Mouse (Mus musculus): ENCODE measurements around the gene Sc5d. TPM values are rescaled to one million over a fixed set of nuclear protein-coding genes. Genes with fewer than 3 reads are reported as not detected.

Gene Sc5d
- polyA plus RNA-seq (2015; fragmentation: Nextera tagmentation; extraction: Ambion mirVana), result 54.7 and 58.3 TPM in 2 replicates

DNA sequence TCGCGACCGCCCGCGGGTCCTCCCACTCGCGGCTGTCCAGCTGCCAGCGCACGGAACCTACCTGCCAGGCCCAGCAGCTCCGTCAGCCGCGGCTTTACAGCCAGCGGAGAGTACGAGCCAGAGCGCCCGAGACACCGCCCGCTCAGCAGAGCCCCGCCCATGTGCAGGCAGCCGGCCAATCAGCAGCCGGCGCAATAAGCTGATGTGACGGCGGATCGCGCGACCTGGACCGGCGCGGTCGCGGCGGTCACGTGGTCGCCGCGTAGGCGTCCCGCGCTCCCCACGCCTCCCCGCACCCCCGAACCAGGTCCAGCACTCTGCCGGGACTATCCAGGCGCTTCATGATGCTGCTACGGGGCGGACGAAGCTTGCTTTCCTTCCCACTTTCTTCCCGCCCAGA is at the start of gene Sc5d:
Sc5d (minus strand) TSS at position 112 of the 400 bp plus-strand sequence.
- DNase-seq (ENCODE audit: low spot score), result peak; percentile 91

DNA sequence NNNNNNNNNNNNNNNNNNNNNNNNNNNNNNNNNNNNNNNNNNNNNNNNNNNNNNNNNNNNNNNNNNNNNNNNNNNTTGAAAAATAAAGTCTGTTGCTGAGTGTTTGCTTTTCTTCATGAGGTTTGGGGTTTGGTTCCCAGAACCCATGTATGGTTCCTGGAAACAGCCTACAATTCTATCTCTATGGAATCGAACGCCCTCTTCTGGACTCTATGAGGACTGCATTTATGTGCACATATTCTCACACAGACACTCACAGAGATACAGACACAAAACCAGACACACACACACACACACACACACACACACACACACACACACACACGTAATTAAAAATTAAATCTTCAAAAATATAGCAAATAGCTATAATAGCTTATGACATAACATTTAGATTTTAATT is 47.3 kb upstream of the Sc5d start:
- DNase-seq (ENCODE audit: low spot score), result no peak

DNA sequence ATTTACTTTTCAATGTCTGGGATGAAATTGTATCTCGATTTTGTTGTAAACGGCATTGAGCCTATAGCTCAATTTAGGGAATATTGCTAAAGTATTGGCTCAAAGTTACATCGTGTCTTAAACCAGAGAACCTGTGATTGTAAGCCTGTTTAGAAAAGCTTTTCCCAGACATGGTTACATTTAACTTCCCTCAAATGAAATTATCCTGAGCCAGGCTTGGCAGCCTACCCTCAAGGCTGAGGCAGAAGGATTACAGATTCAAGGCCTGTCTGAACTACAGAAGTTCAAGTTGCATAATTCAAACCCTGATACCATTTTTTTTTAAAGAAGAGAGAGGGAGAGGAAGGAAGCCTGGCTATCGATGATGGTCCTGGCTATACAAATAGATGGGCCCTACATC is 39.8 kb upstream of the Sc5d start:
- DNase-seq (ENCODE audit: low spot score), result no peak

DNA sequence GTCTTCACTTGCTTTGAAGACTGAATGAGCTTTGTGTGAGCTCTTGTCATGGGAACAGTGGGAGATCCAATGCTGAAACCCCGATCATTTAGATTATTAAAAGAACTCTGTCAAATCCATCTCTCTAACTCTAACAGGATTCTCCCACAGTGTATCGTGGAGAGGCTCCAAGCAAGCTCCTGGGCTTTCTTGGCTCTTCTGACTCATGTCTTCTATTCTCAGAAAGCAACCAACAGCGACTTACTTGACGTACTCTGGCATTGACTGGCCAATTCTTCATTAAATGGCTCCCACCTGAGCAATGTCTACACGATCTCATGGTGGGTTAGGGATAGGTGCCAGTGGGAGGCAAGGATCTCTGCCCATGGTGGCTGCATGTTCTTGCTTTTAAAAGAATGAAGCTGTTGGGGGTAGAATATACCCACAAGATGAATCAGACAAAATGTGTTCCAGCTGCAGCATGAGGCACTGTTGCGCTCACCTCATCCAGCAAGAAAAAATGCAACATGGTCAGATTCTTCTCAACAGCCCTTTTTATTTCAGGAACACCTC is 37.1 kb upstream of the Sc5d start:
- DNase-seq (ENCODE audit: low spot score), result no peak

DNA sequence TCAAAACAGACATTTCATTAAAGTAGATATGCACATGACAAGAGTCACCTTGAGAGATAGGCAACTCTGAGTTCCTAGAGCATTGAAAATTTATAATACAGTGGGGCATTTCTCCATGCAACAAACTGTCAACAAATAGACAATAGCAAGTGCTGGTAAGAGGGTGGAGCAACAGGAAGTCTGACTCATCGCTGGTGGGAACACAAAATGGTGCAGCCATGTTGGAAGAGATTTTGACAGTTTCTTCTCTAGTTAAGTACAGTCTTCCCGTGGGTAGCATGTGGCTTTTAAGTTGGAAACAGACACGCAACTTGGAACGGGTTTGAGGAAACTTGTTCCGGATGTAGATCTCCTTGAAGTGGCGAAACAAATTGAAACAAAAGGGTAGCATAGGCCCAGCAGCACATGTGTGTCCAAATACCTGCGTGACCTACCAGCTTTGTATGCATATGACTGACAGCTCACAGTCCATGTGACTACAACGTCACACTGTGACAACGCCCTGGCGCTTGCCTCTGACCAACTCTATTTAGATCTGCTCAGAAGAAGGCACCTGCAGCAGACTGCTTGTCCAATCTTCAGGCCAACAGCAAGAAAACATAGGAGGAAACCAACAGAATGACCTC is 32.4 kb upstream of the Sc5d start:
- no peak for DNase-seq (ENCODE audit: low spot score)

DNA sequence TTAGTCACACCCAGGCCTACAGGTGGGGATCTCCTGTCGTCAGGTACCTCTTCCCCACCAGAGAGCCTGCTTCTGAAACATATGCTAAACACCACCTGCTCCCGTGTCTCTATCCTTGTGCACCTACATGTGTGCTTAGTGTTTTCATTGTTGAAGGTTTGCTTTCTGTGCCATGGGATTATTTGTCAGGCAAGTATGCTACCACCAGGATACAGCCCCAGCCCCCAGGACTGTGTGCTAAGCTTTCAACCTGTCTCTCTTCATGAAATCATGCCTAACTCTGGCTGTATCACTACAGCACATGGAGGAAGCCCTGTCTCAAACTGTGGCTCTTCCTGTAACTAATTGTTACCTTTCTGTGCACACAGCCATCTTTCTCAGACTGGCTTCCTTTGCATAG is 30.1 kb upstream of the Sc5d start:
- no peak for DNase-seq (ENCODE audit: low spot score)

DNA sequence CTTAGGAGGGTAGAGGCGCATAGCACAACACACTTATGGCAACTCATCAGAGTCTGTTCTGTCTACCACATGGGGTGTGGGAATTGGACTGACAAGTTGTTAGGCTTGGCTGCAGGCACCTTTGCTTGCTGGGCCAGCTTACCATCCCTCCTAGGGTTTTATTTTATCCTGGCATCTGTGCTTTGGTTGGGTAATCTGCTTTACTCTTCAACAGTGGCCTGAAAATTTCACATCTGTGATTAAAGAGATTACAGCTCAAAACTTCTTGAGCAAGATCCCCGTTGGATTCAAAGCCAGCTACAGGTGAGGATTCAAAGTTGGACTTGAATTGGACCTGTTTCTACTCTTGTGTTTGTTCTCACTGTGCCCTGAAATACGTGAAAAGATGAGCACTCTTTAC is 29.5 kb upstream of the Sc5d start:
- DNase-seq (ENCODE audit: low spot score), result no peak

DNA sequence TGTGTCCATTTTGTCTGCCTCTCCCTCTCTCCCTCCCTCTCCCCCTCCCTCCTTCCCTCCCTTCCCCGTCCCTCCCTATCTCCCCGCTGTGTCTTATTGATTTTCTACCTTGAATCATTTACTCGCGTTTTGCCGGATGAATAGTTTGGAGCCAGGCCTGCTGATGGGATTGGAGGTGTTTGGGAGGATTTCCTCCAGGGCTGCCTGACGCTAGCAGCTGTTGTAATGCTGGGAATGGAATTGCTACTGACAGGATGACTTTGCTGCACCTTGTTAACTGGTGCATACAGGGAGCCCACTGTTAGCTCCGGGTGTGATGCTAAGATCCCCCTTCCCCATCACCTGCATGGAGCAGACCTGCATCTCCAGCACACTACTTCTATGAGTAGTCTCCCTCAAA is 29.0 kb upstream of the Sc5d start:
- no peak for DNase-seq (ENCODE audit: low spot score)

DNA sequence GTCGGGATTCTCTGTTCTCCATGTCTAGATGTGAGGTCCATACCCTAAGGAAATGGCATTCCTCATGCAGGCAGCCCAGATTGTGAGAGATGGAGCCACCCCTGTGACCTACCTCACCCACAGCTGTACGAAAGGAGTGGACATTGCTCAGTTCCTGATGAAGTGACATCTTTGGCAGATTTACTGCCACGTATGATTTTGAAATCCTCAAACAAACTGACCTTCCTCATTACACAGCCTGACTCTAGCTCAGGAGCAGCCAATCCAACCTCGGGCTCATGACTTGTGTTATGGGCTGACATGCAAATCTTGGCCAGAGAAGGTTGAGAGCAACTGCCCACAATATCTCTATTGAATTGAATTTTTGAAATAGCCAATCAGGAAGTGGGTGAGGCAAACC is 15.6 kb upstream of the Sc5d start:
- DNase-seq (ENCODE audit: low spot score), result no peak

DNA sequence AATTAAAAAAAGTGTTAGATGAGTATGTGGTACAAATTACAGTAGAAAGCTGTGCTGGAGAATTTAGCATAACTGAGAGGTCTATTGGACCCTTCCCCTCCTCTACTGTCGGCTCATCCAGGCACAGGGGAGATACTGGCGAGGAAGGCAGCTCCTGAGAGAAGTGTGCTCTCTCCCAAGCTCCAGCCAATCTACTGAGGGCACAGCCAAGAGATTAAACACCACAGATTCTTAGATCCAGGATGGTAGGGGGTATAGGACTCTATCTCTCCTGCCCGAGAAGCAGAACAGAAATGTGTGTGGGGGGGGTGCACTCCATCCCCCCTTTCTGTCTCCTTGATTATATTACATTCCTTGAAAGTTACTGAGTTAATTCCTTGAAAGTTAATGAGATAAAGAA is 14.0 kb upstream of the Sc5d start:
- DNase-seq (ENCODE audit: low spot score), result no peak

DNA sequence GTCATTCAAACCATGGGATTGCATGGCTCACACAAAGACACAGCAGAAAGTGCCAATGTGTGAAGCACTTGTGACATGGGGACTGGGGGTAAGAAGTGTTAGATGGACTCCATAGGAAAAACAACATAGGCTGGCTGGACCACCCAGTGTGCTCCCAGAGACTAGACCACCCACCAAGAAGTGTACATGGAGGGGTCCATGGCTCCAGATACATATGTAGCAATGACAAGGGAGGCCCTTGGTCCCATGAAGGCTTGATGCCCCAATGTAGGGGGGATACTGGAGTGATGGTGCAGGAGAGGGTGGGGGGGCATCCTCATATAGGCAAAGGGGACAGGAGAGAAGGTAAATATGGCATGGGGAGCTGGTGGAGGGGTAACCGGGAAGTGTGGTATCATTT is 13.6 kb upstream of the Sc5d start:
- no peak for DNase-seq (ENCODE audit: low spot score)

DNA sequence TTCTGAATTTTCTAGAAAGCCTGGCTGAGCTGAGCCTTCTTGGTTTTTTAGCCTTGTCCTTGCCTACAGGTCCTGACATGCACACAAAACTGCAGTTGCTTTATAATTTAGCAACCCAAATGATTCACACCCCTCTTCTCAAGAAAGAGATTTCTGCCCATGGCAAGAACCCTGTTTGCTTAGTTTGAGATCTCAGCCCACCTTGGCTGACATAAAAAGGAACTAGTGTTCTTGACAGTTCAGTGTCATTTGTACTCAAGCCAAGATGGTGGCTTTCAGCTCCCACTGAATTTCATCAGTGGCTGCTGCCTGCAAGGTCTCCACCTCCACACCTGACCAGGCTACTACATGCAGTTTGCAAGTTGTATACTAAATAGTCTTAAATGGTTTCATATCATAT is 13.1 kb upstream of the Sc5d start:
- DNase-seq (ENCODE audit: low spot score), result no peak

DNA sequence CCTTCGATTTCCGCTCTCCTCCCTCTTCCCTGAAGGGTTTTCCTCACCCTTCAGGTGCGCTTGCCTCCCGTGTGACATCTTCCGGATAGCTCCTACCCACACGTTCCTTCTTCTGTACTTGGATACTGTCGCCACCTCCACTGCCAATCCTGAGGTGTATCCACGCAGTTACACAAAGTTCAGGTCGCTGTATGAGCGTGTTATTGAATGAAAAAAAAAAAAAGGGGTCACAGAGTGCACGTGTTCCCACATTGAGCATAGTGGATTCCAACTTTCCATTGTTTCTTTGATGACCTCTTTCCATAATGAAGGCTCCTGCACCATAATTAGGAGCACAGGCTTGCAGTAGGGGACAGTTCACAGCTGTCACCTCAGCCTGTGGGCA is 11.7 kb upstream of the Sc5d start:
- DNase-seq (ENCODE audit: low spot score), result no peak

DNA sequence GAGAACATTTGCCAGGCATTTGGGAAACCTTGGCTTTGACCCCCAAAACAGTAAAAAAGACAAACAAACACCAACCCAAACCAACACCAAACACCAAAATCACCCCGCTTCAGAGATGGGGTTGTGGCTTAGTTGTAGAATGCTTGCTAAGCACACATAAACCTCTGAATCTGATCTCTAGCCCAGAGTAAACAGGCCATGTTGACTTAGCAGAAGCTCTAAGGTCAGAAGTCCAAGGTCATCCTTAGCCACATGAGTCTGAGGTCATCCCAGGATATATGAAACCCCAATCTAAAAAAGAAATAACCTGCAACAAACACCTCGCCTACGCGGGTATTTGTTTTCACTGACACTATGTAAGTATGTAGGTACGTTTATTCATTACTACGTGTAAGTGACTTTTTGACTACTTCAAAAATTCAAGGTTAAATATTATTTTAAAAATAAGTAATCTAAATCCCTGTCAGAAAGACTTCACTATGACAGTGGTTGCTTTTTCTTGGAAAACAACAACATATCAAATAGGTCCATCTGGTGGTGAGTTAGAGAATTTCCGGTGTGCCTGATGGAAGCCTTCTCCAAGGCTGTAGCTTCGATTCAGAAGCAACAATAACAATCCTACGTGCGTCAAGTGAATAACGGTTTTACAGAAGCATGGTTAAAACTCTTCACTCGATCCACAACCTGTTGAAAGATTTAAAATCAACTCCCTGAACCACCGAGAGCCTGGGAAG is 11.1 kb upstream of the Sc5d start:
- DNase-seq (ENCODE audit: low spot score), result peak; percentile 33

DNA sequence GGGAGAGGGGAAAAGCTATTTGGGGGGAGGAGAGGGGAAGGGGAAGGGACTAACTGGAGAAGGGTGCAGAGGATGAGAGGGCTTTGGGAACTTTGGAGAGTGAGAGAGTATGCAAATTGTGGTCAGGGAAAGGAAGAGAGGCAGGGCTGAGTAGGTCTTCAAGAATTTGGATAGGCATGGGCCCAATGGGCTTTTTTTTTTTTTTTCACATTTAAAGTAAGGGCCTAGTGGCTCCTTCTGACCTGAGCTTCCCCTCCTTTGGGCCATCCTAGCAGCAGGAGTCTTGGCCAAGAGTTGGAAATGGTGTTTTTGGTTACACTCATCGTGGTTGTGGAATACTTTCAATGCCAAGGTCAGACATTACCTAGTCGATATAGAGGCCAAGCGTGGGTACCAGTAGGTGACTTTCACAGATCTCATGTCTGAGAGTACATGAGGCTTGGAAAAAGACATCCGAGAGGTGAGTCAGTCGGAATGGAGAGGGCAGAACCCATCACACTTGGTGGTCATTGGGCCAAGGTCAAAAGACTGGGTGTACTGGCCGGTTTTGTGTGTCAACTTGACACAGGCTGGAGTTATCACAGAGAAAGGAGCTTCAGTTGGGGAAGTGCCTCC is 9.7 kb upstream of the Sc5d start:
- no peak for DNase-seq (ENCODE audit: low spot score)

DNA sequence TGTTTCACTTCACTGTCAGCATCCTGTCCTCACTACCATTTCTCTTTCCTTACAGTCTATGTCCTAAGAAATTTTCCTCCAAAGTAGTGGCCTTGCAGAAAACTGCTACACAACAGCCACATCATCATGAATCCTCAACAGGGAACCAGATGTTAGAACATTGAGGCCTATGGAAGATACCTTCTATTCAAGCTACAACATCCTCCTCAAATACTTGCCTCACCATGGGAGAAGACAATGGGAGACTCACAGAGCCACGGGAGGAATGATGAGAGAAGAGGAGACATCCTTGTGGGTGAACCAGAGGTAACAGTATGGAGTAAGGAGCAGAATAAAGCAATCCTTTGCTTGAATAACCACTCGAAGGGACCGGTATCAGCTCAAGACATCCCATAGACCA is 9.1 kb upstream of the Sc5d start:
- no peak for DNase-seq (ENCODE audit: low spot score)

DNA sequence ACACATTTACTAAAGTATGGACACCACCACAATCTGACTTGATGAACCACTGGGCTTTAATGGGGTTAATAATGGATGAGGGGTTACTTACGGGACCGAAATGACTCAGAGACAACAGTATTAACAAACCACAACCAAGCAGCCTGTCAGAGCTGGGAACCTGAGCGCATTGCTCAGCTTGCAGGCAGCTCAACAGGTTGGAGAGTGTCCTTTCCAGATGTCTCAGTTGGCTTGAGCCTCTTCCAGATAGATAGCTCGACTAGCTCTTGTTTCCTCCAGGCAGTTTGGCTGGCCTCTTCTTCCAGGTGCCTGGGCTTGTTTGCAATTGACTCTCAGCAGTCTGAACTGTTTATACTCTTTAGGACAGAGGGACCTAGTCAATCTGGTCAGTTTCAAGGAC is 8.6 kb upstream of the Sc5d start:
- DNase-seq (ENCODE audit: low spot score), result peak; percentile 9

DNA sequence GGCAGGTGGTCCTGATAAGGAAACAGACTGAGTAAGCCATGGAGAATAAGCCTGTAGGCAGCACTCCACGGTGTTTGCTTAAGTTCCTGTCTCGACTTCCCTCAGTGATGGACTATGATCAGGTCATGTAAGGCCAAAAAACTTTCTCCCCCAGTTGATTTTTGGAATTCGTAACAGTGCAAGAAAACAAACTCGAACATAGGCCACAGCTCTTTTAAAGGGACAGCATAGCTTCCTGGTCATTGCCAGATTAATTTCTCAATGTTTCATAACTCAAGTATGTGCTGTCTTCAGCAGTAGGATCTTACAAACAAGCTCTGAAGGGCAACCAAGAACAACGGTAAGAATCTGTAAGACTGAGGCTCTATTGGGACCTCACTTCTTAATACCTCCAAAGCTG is 7.4 kb upstream of the Sc5d start:
- DNase-seq (ENCODE audit: low spot score), result no peak

DNA sequence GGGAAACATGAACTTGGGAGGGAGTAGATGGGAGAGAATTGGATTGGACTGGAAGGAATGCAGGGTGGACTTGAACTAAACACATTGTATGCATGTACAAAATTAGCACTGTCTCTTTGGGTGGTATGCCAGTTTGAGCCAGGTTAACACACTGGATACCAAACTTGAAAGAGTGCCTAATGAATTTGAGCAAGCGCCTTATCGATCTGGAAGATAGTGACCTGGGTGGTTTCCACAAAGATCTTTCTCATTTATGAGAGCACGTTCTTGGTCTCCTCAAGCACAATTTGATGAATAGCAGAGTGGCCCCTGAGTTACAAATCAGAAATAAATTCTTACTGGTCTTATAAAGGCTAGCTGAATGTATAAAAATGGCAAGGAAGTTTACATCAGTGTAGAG is 6.6 kb upstream of the Sc5d start:
- DNase-seq (ENCODE audit: low spot score), result no peak

DNA sequence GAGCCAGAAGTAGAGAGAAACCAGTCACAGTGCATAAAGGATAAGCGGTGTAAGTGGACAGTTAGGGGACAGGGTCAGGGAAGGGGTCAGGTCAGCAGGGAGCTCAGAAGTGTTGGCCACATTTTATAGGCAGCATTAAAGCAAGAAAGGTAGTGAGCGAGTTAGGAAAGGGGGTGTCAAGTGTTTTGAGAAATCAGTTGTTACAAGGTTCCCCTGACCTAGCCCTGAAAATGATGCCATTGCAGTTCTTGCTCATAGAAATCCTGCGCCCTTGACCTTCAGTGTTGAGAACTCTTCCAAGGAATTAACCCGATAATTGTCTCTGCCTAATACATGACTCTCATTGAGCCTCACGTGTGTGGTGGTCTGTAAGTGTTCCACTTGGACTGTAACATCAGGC is 6.0 kb upstream of the Sc5d start:
- no peak for DNase-seq (ENCODE audit: low spot score)

DNA sequence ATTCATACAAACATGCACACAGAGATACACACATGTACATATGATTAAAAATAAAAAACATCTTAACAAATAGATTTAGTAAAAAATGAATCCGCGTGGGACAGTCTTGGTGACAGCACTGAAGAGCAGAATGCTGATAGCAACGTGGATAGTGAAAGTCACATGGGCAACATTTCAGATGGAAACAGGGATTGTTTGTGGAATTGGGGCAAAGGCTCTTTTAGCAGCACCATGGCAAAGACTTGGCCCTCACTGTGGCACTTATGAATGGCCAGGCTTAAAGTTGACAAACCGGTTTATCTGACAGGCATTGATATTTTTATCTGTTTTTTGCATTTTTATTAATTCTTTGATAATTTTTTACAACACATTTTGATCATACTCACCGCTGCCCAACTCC is 4.3 kb upstream of the Sc5d start:
- no peak for DNase-seq (ENCODE audit: low spot score)

DNA sequence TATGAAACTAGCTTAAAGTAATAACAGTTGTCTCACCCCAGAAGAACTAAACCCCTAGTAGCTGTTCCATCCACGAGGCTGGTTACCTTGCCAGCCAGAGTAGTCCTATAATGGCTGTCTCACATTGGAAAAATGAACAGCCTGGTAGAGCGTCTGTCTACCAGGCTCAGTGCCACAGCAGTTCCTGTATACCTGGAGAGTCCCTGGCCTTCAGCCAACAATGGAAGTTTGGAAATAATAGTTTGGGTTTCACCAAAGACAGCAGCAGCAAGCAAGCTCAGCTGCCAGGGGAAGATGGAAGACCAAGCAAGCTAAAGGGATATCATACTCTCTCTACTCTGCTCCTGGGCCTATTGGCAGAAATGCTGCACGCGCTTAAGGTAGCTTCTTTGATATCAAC is 1.3 kb upstream of the Sc5d start:
- DNase-seq (ENCODE audit: low spot score), result no peak

DNA sequence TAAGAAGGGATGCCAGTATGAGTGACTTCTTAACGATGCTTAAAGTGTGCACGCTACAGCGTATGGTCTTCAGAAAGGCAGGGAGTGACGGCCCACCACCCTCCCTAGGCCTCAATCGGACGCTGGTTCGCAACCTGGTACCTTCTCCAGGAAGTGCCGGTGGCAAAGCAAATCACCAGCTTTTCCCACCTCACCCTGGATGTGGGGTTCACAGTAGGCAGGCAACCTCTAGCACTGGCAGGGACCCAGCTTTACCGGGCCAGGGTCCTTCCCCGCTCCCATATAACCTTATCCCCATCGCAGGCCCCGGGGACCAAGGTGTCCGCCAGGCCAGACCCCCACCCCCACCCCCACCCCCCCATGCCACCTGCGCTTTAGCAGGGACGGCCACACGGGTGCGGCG is 346 bp downstream of the Sc5d start:
- DNase-seq (ENCODE audit: low spot score), result peak; percentile 43

Data from thymus, postnatal 0 days (tissue).